Mouse (Mus musculus): ENCODE data around the gene Tnfsf13.

DNA sequence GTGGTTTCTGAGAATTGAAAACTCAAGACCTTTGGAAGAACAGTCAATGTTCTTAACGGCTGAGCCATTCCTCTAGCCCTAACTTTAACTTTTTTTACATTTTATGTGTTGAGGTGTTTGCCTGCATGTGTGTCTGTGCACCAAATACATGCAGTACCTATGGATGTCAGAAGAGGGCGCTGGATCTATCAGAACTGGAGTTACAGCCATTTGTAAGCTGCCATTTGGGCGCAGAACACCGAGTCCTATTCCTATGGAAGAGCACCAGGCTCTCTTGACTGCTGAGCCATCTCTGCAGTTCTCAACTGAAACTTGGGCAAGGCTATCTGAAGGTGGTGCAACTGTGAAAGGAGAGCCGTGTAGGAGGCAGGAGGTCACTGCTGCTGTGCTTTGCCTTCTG lies 13.0 kb upstream of the Tnfsf13 start:
- TF ChIP-seq GATA1 (IDR thresholded peaks at IDR 0.05; ENCODE audit: low read length) (no peak), TAL1 (IDR thresholded peaks at IDR 0.05; ENCODE audit: low read length) (no peak)
